Mouse (Mus musculus): ENCODE data around the gene Plek. TPM values are rescaled to one million over a fixed set of nuclear protein-coding genes. Genes with fewer than 3 reads are reported as not detected.

Gene Plek
- polyA plus RNA-seq, 1 experiment from 2014 or later: 0.98 TPM

DNA sequence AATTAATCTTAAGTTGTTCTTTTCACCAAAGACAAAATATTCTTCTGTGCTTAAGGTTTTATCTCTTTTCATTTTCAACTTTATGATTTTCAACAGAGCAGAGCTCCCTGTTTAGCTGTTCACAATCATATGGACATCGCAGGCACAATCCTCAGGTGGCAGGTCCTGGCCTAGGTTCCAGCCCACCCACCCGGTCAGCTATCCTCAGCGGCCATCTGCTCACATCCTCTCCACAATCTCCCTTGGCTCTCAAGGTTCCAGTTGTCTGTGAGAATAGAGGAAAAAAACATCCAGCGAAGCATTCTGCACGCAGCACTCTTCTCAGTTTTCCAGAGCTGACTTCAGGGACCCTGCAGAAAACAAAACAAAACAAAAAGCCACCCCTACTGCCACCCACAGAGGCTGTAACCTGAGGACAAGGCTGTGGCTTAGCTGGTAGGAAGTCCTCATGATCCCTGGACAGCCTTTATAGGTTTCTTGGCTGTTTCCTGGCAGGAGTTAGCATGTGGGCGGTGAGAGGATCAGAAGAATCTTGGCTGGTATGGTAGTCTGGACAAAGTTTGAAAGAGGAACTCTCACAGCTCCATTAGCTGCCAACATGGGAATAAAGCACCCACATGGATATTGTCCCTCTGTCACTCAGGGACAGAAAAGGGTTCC is 116.5 kb downstream of the Plek start:
- WGBS: 67% methylated on average over 6 of the region's 6 CpGs
- Histone ChIP-seq H3K9me3 (ENCODE audit: control insufficient read depth, low read length) (no peaks in the 10 kb centered on the region), H3K27me3 (ENCODE audit: control insufficient read depth, insufficient read depth, low read length) (no peaks in the 10 kb centered on the region), H3K36me3 (ENCODE audit: control insufficient read depth, insufficient read depth, low read length) (no peaks in the 10 kb centered on the region), H3K9ac (ENCODE audit: low read length) (no peak overlapping the region), H3K4me1 (replicated peaks; ENCODE audit: control insufficient read depth, insufficient read depth) (no peaks in the 10 kb centered on the region), H3K4me2 (replicated peaks; ENCODE audit: low read depth) (no peak overlapping the region), H3K27ac (replicated peaks) (no peak overlapping the region), H3K4me3 (ENCODE audit: low read depth, low read length) (no peak overlapping the region)
- TF ChIP-seq EP300 (optimal IDR thresholded peaks at IDR 0.05) (no peak), CTCF (IDR thresholded peaks at IDR 0.05; ENCODE audit: low read depth) (no peak)
- ATAC-seq (ENCODE audit: low FRiP score, low TSS enrichment) (no peak), DNase-seq (ENCODE audit: low spot score) (no peak)

DNA sequence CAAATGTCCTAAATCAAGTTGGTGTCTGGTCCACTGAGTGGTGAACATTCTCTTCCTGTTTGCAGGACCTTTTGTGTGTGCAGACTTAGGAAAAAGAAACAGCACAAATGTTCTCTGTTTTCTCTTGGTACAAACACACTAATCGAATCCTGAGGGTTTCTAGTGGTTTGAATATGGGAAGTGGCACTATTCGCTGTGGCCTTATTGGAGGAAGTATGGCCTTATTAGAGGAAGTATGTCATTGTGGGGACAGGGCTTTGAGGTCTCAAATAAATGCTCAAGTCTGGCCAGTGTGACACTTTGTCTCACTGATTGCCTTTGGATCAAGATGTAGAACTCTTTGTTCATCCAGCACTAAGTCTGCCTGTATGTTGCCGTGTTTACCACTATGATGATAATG is 120.0 kb downstream of the Plek start:
- Histone ChIP-seq H3K9me3 (ENCODE audit: control insufficient read depth, low read length) (no peaks in the 10 kb centered on the region), H3K9ac (ENCODE audit: low read length) (no peak overlapping the region)
- 84% methylated on average over 3 of the region's 3 CpGs for WGBS

More for the DNA sequence above, 120.0 kb downstream of the Plek start:
- ATAC-seq (ENCODE audit: low FRiP score, low TSS enrichment) (no peak), DNase-seq (ENCODE audit: low spot score) (no peak)
- Histone ChIP-seq H3K4me1 (replicated peaks; ENCODE audit: control insufficient read depth, insufficient read depth) (no peaks in the 10 kb centered on the region), H3K27ac (replicated peaks) (no peak overlapping the region), H3K4me3 (ENCODE audit: low read depth, low read length) (no peak overlapping the region), H3K36me3 (ENCODE audit: control insufficient read depth, insufficient read depth, low read length) (no peaks in the 10 kb centered on the region), H3K4me2 (replicated peaks; ENCODE audit: low read depth) (no peak overlapping the region), H3K27me3 (ENCODE audit: control insufficient read depth, insufficient read depth, low read length) (no peaks in the 10 kb centered on the region)
- TF ChIP-seq CTCF (IDR thresholded peaks at IDR 0.05; ENCODE audit: low read depth) (no peak), EP300 (optimal IDR thresholded peaks at IDR 0.05) (no peak)

Other genes with a start within 250 kb of the Plek start
- gene Fbxo48, start 101.0 kb downstream of the Plek start, polyA plus RNA-seq (2015; fragmentation: Nextera tagmentation; extraction: Ambion mirVana): 0.21 and 0.35 TPM in 2 replicates
- 15.1 and 15.9 TPM in 2 replicates for gene Cnrip1, start 795 bp downstream of the Plek start, polyA plus RNA-seq (2015; fragmentation: Nextera tagmentation; extraction: Ambion mirVana)
- 76.9 and 77.9 TPM in 2 replicates for gene Ppp3r1, start 106.9 kb upstream of the Plek start, polyA plus RNA-seq (2015; fragmentation: Nextera tagmentation; extraction: Ambion mirVana)
- 16.2 and 16.6 TPM in 2 replicates for gene Wdr92, start 129.7 kb upstream of the Plek start, polyA plus RNA-seq (2015; fragmentation: Nextera tagmentation; extraction: Ambion mirVana)
- gene Pno1, start 159.2 kb upstream of the Plek start, polyA plus RNA-seq (2015; fragmentation: Nextera tagmentation; extraction: Ambion mirVana): 60.4 and 61.2 TPM in 2 replicates
- gene C1d, start 205.2 kb upstream of the Plek start, polyA plus RNA-seq (2015; fragmentation: Nextera tagmentation; extraction: Ambion mirVana): 85.7 and 89.1 TPM in 2 replicates

All from stomach, postnatal 0 days (tissue).